Mouse (Mus musculus) CH12F3 (cell line): Measurements from ENCODE around the gene Rasgrf1.

Experiments
- in situ Hi-C: fragments of 300-500 bp; cut with MboI; formaldehyde crosslinking; loops from 2 replicates; pipeline ENCODE4 v1.14.3; 2020; ENCODE audit warnings: low sequenced_read_pairs

Rasgrf1 gene

GRCm38 (mm10) chr9:89967716-89968115 is 58.0 kb downstream of the Rasgrf1 start:
- in situ Hi-C loops, result no loop called here

GRCm38 (mm10) chr9:89968836-89969450 is 59.2 kb downstream of the Rasgrf1 start:
- in situ Hi-C loops, result no loop called here

- in situ Hi-C loops, result loop anchor here (10.0 kb wide), 1 partner anchor 145 kb away; no protein-coding TSS in a partner anchor
Observed at GRCm38 (mm10) chr9:89970271-89970670, 60.6 kb downstream of the Rasgrf1 start.

GRCm38 (mm10) chr9:89970886-89971486 is 61.3 kb downstream of the Rasgrf1 start:
- in situ Hi-C loops, result loop anchor here (10.0 kb wide), 1 partner anchor 146 kb away; no protein-coding TSS in a partner anchor

- in situ Hi-C loops, result loop anchor here (10.0 kb wide), 1 partner anchor 148 kb away; no protein-coding TSS in a partner anchor
Observed at GRCm38 (mm10) chr9:89972321-89972720, 62.6 kb downstream of the Rasgrf1 start.

GRCm38 (mm10) chr9:89973856-89974255 is 64.1 kb downstream of the Rasgrf1 start:
- in situ Hi-C loops, result loop anchor here (10.0 kb wide), 1 partner anchor 149 kb away; no protein-coding TSS in a partner anchor

GRCm38 (mm10) chr9:89974463-89974931 is 64.8 kb downstream of the Rasgrf1 start:
- in situ Hi-C loops, result loop anchor here (10.0 kb wide), 1 partner anchor 150 kb away; no protein-coding TSS in a partner anchor

GRCm38 (mm10) chr9:89976366-89976940 is 66.7 kb downstream of the Rasgrf1 start:
- in situ Hi-C loops, result loop anchor here (10.0 kb wide), 1 partner anchor 152 kb away; no protein-coding TSS in a partner anchor

- in situ Hi-C loops, result loop anchor here (10.0 kb wide), 1 partner anchor 154 kb away; no protein-coding TSS in a partner anchor
Observed at GRCm38 (mm10) chr9:89979248-89979647, 69.5 kb downstream of the Rasgrf1 start.

- in situ Hi-C loops, result no loop called here
Observed at GRCm38 (mm10) chr9:89982256-89982655, 72.5 kb downstream of the Rasgrf1 start.

- in situ Hi-C loops, result no loop called here
Observed at GRCm38 (mm10) chr9:89988053-89988452, 78.3 kb downstream of the Rasgrf1 start.

- in situ Hi-C loops, result no loop called here
Observed at GRCm38 (mm10) chr9:89988811-89989528, 79.3 kb downstream of the Rasgrf1 start.

GRCm38 (mm10) chr9:90006432-90006831 is 96.7 kb downstream of the Rasgrf1 start:
- in situ Hi-C loops, result no loop called here

GRCm38 (mm10) chr9:90007094-90007493 is 97.4 kb downstream of the Rasgrf1 start:
- in situ Hi-C loops, result no loop called here

- in situ Hi-C loops, result no loop called here
Observed at GRCm38 (mm10) chr9:90008138-90008537, 98.4 kb downstream of the Rasgrf1 start.

- in situ Hi-C loops, result no loop called here
Observed at GRCm38 (mm10) chr9:90011849-90012248, 102.1 kb downstream of the Rasgrf1 start.

- in situ Hi-C loops, result no loop called here
Observed at GRCm38 (mm10) chr9:90014649-90015048, 104.9 kb downstream of the Rasgrf1 start.

- in situ Hi-C loops, result no loop called here
Observed at GRCm38 (mm10) chr9:90016204-90016603, 106.5 kb downstream of the Rasgrf1 start.

GRCm38 (mm10) chr9:90020866-90021265 is 111.2 kb downstream of the Rasgrf1 start:
- in situ Hi-C loops, result no loop called here

- in situ Hi-C loops, result no loop called here
Observed at GRCm38 (mm10) chr9:90021442-90021841, 111.7 kb downstream of the Rasgrf1 start.

GRCm38 (mm10) chr9:90027709-90028108 is 118.0 kb downstream of the Rasgrf1 start:
- in situ Hi-C loops, result no loop called here
